Mouse (Mus musculus): Measurements from ENCODE around the gene Serinc3. TPM values are rescaled to one million over a fixed set of nuclear protein-coding genes. Genes with fewer than 3 reads are reported as not detected.
"Not testable (repeated sequence)": the region's sequence is repeated elsewhere in the genome, so short reads cannot be mapped to it uniquely, and the experiment has no call there.

Gene Serinc3
- total and polyA plus RNA-seq, 3 experiments, result 345 to 611 (median 467) TPM

DNA sequence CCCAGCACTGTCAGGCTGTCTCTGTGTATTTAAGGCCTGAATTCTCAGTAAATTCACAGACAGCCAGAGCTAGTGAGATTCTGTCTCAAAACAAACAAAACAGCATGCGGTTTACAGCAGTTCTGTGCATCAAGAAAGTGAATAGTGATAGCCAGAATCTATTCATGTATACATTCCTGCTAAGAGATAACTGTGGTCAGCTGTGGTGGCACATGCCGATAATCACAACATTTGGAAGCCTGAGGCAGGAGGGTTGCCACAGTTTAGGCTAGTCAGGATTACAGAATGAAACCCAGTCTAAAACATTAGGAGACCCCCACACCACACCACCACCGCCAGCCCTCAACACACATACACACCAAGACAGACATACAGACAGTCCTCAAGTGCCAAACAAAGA is 44.8 kb upstream of the Serinc3 start:
- H3K4me2 ChIP-seq (ENCODE audit: insufficient read depth, low read depth, poor library complexity, severe bottlenecking), result no peak overlapping the region
- H3K27me3 ChIP-seq (replicated peaks), result no peaks in the 10 kb centered on the region
- DNase-seq (ENCODE audit: extremely low read depth), result no peak
- H3K4me1 ChIP-seq (ENCODE audit: control insufficient read depth in 1 of 2, insufficient read depth in 2 of 2), result peaks cover 26 to 93% of the 10 kb centered on the region in 2 experiments
- TF ChIP-seq PAX5 (IDR thresholded peaks at IDR 0.05; ENCODE audit: low read length) (no peak), MEF2A (IDR thresholded peaks at IDR 0.05; ENCODE audit: borderline replicate concordance, low read depth, low read length) (no peak), TBP (conservative IDR thresholded peaks at IDR 0.05; ENCODE audit: low read depth, low read length) (no peak), IRF4 (IDR thresholded peaks at IDR 0.05; ENCODE audit: low read depth, low read length) (no peak), CHD1 (IDR thresholded peaks at IDR 0.05; ENCODE audit: low read depth, low read length) (no peak), ELF1 (IDR thresholded peaks at IDR 0.05; ENCODE audit: low read depth, low read length) (no peak), USF1 (IDR thresholded peaks at IDR 0.05; ENCODE audit: low read depth, low read length) (no peak), CHD2 (IDR thresholded peaks at IDR 0.05; ENCODE audit: low read length) (no peak), E2F4 (IDR thresholded peaks at IDR 0.05; ENCODE audit: insufficient replicate concordance, low read depth, low read length) (no peak), USF2 (conservative IDR thresholded peaks at IDR 0.05; ENCODE audit: low read depth, low read length) (no peak), MXI1 (IDR thresholded peaks at IDR 0.05; ENCODE audit: low read depth, low read length) (no peak), POLR2A (IDR thresholded peaks at IDR 0.05; ENCODE audit: low read depth, low read length) (no peak)
- H3K27ac ChIP-seq (ENCODE audit: insufficient read depth, low read depth), result no peak overlapping the region
- no peaks in the 10 kb centered on the region for H3K9me3 ChIP-seq (replicated peaks; ENCODE audit: low read length)
- dilution Hi-C loops (cut with MboI; ENCODE audit: extremely low pct_ligation_motif_present, extremely low pct_unique_long_range_greater_than_20kb, low sequenced_read_pairs) (no loop called here), in situ Hi-C loops (cut with MboI; ENCODE audit: low pct_ligation_motif_present, low pct_unique_long_range_greater_than_20kb, low sequenced_read_pairs) (no loop called here)
- H3K36me3 ChIP-seq (replicated peaks in 1 of 2; ENCODE audit: control insufficient read depth in 1 of 2, insufficient read depth in 1 of 2, low read length in 1 of 2), result peaks cover 11 to 75% of the 10 kb centered on the region in 2 experiments
- H3K9ac ChIP-seq (ENCODE audit: insufficient read depth, low read depth), result no peak overlapping the region
- H3K79me2 ChIP-seq (replicated peaks; ENCODE audit: control insufficient read depth, extremely low read depth, insufficient read depth, poor library complexity, severe bottlenecking), result peaks cover 96% of the 10 kb centered on the region
- H3K4me3 ChIP-seq (replicated peaks in 1 of 3; ENCODE audit: low read depth in 2 of 3, low read length in 2 of 3, poor library complexity in 1 of 3), result no peak overlapping the region

DNA sequence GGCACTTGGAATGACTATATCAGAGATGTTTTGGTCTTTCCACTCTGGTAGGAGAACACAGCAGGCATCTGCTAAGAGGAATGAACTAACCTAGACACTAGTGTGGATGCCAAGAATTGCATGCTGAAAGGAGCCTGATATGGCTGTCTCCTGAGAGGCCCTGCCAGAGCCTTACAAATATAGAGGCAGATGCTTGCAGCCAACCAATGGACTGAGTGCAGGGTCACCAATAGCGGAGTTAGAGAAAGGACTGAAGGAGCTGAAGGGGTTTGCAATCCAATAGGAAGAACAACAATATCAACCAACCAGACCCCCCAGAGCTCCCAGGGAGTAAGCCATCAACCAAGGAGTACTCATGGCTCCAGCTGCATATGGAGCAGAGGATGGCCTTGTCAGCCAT is 43.4 kb upstream of the Serinc3 start:
- H3K4me1 ChIP-seq (ENCODE audit: control insufficient read depth in 1 of 2, insufficient read depth in 2 of 2), result peaks cover 26 to 94% of the 10 kb centered on the region in 2 experiments
- H3K27me3 ChIP-seq (replicated peaks); H3K4me3 ChIP-seq (replicated peaks in 1 of 3; ENCODE audit: low read depth in 2 of 3, low read length in 2 of 3, poor library complexity in 1 of 3); in situ Hi-C loops (cut with MboI; ENCODE audit: low pct_ligation_motif_present, low pct_unique_long_range_greater_than_20kb, low sequenced_read_pairs); H3K27ac ChIP-seq (ENCODE audit: insufficient read depth, low read depth); dilution Hi-C loops (cut with MboI; ENCODE audit: extremely low pct_ligation_motif_present, extremely low pct_unique_long_range_greater_than_20kb, low sequenced_read_pairs); H3K9me3 ChIP-seq (replicated peaks; ENCODE audit: low read length); DNase-seq (ENCODE audit: extremely low read depth); H3K9ac ChIP-seq (ENCODE audit: insufficient read depth, low read depth); H3K4me2 ChIP-seq (ENCODE audit: insufficient read depth, low read depth, poor library complexity, severe bottlenecking): not testable (repeated sequence)
- H3K36me3 ChIP-seq (replicated peaks in 1 of 2; ENCODE audit: control insufficient read depth in 1 of 2, insufficient read depth in 1 of 2, low read length in 1 of 2), result peaks cover 4 to 67% of the 10 kb centered on the region in 2 experiments
- H3K79me2 ChIP-seq (replicated peaks; ENCODE audit: control insufficient read depth, extremely low read depth, insufficient read depth, poor library complexity, severe bottlenecking), result peaks cover 96% of the 10 kb centered on the region

DNA sequence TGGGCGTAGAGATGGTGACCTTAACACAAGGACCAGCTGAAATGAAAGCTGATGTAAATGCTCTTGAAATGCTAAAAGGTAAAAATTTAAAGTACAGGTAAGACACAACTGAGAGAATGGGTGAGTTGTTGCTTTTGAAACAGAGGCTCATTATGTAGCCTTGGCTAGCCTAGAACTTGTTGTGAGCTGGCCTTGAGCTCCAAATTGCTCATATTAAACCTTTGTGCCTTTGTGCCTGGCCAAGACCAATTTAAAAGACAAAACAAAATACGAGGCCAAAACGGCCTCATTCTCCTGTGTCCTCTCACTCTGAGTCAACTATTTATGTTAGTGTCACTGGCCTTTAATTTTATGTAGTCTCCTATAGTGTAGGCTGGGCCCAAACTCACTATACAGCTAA is 42.0 kb upstream of the Serinc3 start:
- dilution Hi-C loops (cut with MboI; ENCODE audit: extremely low pct_ligation_motif_present, extremely low pct_unique_long_range_greater_than_20kb, low sequenced_read_pairs) (no loop called here), in situ Hi-C loops (cut with MboI; ENCODE audit: low pct_ligation_motif_present, low pct_unique_long_range_greater_than_20kb, low sequenced_read_pairs) (no loop called here)
- H3K9ac ChIP-seq (ENCODE audit: insufficient read depth, low read depth), result peak overlapping the region; percentile 50; the same call in 1 of the 2 replicates
- peaks cover 2 to 63% of the 10 kb centered on the region in 2 experiments for H3K36me3 ChIP-seq (replicated peaks in 1 of 2; ENCODE audit: control insufficient read depth in 1 of 2, insufficient read depth in 1 of 2, low read length in 1 of 2)
- no peak overlapping the region for H3K4me3 ChIP-seq (replicated peaks in 1 of 3; ENCODE audit: low read depth in 2 of 3, low read length in 2 of 3, poor library complexity in 1 of 3)
- peak overlapping the region; percentile 38; the same call in 1 of the 2 replicates for H3K4me2 ChIP-seq (ENCODE audit: insufficient read depth, low read depth, poor library complexity, severe bottlenecking)
- no peak for DNase-seq (ENCODE audit: extremely low read depth)
- no peaks in the 10 kb centered on the region for H3K27me3 ChIP-seq (replicated peaks)
- H3K27ac ChIP-seq (ENCODE audit: insufficient read depth, low read depth), result peak overlapping the region; percentile 76
- TF ChIP-seq CTCF (conservative IDR thresholded peaks at IDR 0.05 in 1 of 2, IDR thresholded peaks at IDR 0.05 in 1 of 2; ENCODE audit: low read depth in 2 of 2, low read length in 2 of 2) (no peak), USF1 (IDR thresholded peaks at IDR 0.05; ENCODE audit: low read depth, low read length) (no peak), USF2 (conservative IDR thresholded peaks at IDR 0.05; ENCODE audit: low read depth, low read length) (no peak), SIN3A (IDR thresholded peaks at IDR 0.05; ENCODE audit: low read length) (no peak)
- H3K79me2 ChIP-seq (replicated peaks; ENCODE audit: control insufficient read depth, extremely low read depth, insufficient read depth, poor library complexity, severe bottlenecking), result peaks cover 100% of the 10 kb centered on the region
- no peaks in the 10 kb centered on the region for H3K9me3 ChIP-seq (replicated peaks; ENCODE audit: low read length)
- peaks cover 31 to 92% of the 10 kb centered on the region in 2 experiments for H3K4me1 ChIP-seq (ENCODE audit: control insufficient read depth in 1 of 2, insufficient read depth in 2 of 2)

Measured in CH12.LX (cell line).